Mouse (Mus musculus): ENCODE measurements around the gene Efhc2.

- TF ChIP-seq EP300 (IDR thresholded peaks at IDR 0.05) (no peak), CTCF (IDR thresholded peaks at IDR 0.05) (no peak)
These were observed 35.3 kb downstream of the Efhc2 start for GRCm38 (mm10) chrX:17283899-17284298.

Measured in lung, postnatal 0 days (tissue).